Mouse (Mus musculus) heart, adult 2 months (tissue): Measurements from ENCODE around the gene Gm8773.

Experiments
- CTCF ChIP-seq: fragments of 200-600 bp; IDR thresholded peaks from 2 replicates; pipeline ENCODE4 v1.8.1; 2022; ENCODE audit warnings: antibody characterized with exemption, mild to moderate bottlenecking, moderate library complexity
- EP300 ChIP-seq: fragments of 200-500 bp; IDR thresholded peaks from 2 replicates; pipeline ENCODE4 v1.6.1; 2011; ENCODE audit warnings: low read depth, low read length, control low read depth; ENCODE audit not compliant: insufficient read depth
- POLR2A ChIP-seq: fragments of 200-500 bp; IDR thresholded peaks from 2 replicates; pipeline ENCODE4 v1.6.1; 2011; ENCODE audit warnings: mild to moderate bottlenecking, low read depth, low read length, control low read depth; ENCODE audit not compliant: insufficient read depth

DNA sequence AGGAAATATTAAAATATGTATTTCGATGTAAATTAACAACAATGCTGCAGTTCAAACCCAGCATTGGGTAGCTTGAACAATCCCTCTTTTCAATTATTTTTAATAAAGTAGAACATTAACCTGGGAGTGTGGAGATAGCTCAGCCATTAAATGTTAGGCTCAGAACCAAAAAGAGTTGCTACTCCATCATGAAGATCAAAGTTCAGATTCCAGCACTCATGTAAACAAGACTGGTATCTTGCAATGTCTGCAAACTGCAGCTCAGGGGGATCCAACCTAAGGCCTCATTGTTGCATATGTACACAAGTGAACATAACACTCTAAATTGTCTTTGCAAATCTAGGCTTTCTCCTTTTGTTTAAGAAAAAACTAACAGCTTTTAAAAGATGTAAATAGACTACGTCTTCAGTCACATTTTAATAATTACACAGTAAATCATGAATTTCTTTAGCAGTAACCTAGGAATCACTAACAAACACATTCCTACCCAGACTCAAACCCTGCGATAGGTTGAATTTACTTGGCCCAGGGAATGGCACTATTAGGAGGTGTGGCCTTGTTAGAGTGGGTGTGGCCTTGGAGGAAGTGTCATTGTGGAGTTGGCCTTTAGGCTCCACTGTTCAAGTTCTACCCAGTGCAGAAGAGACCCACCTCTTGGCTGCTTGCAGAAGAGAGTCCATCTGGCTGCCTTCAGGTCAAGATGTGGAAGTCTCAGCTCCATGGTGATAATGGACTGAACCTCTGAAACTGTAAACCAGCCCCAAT lies 39.8 kb upstream of the Gm8773 start:
- TF ChIP-seq CTCF (no peak), EP300 (no peak), POLR2A (no peak)
